In the genomic region with DNA sequence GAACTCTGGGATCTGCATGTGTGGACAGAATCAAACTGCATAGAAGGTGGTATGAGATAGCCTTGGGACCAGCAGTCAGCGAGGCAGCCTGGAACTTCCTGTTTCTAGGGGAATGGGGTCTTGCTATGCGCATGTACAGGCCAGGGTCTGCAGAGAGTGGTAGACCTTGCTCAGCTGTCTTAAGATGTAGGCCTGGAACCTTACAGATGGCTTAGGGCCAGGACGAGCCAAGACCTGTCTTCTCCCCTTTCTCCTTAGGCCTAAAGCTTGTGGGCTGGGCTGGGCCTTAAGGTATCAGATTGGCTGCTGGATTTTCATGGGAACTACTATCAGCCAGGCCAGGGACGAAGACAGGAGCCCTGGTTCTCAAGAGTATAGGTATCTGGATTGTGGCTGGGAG, we compare ENCODE assay signal across 9 mouse cellular contexts. TPM values are rescaled to one million over a fixed set of nuclear protein-coding genes. Genes with fewer than 3 reads are reported as not detected.
DNase-seq lines count a peak whose midpoint lies in the region; ATAC-seq and TF ChIP-seq lines count a peak whose summit lies in the region.
"Had no signal": no experiment of that assay in that cellular context is flagged by ENCODE, and none has a peak within 500 bp of the region (broad histone marks: within the 10 kb centered on the region; RNA-seq: fewer than 3 reads in every experiment).

No protein-coding gene starts in this region.

- 70% methylated on average over 4 of the region's 4 CpGs for WGBS in lung, embryonic 14.5 days
- WGBS in heart, embryonic 14.5 days, result 56% methylated on average over 4 of the region's 4 CpGs
- 90% methylated on average over 4 of the region's 4 CpGs for WGBS in hindbrain, embryonic 14.5 days
- 59% methylated on average over 4 of the region's 4 CpGs for WGBS in liver, postnatal 0 days (ENCODE audit: insufficient replicate concordance)
- 84% methylated on average over 4 of the region's 4 CpGs for WGBS in thymus, adult 2 months

- TF ChIP-seq CTCF in lung, embryonic 14.5 days (IDR thresholded peaks at IDR 0.05; ENCODE audit: low read depth), result no peak
- TF ChIP-seq CTCF in liver, postnatal 0 days (IDR thresholded peaks at IDR 0.05; ENCODE audit: low read depth), result no peak
- TF ChIP-seq CTCF in thymus, adult 2 months (IDR thresholded peaks at IDR 0.05; ENCODE audit: borderline replicate concordance, control insufficient read depth, extremely low read depth, insufficient read depth, low read length, poor library complexity), result no peak

- peaks cover 46% of the 10 kb centered on the region for H3K4me1 ChIP-seq in lung, embryonic 14.5 days (ENCODE audit: insufficient read depth)
- peaks cover 72 to 80% of the 10 kb centered on the region in 2 experiments for H3K4me1 ChIP-seq in heart, embryonic 14.5 days (ENCODE audit: control insufficient read depth in 2 of 2, insufficient read depth in 2 of 2, low read length in 2 of 2)
- H3K4me1 ChIP-seq in hindbrain, embryonic 14.5 days (replicated peaks; ENCODE audit: control insufficient read depth, insufficient read depth, low read length), result peaks cover 71% of the 10 kb centered on the region
- peaks cover 52% of the 10 kb centered on the region for H3K4me1 ChIP-seq in liver, postnatal 0 days (ENCODE audit: insufficient read depth)
- H3K4me1 ChIP-seq in thymus, adult 2 months (replicated peaks; ENCODE audit: control insufficient read depth, insufficient read depth, low read length), result peaks cover 21% of the 10 kb centered on the region

- H3K9ac ChIP-seq in lung, embryonic 14.5 days, result no peak overlapping the region
- H3K9ac ChIP-seq in heart, embryonic 14.5 days (ENCODE audit: low read length), result peak overlapping the region; percentile 99
- 0 out of 2 replicates have a peak overlapping the region, but pooled peaks have one; percentile 8 for H3K9ac ChIP-seq in hindbrain, embryonic 14.5 days
- H3K9ac ChIP-seq in liver, postnatal 0 days (replicated peaks), result peak overlapping the region; percentile 89

- H3K9me3 ChIP-seq in lung, embryonic 14.5 days (ENCODE audit: low read depth, low read length), result no peaks in the 10 kb centered on the region
- no peaks in the 10 kb centered on the region for H3K9me3 ChIP-seq in heart, embryonic 14.5 days (ENCODE audit: control insufficient read depth, low read length)
- H3K9me3 ChIP-seq in hindbrain, embryonic 14.5 days (ENCODE audit: control insufficient read depth, low read length), result no peaks in the 10 kb centered on the region
- no peaks in the 10 kb centered on the region for H3K9me3 ChIP-seq in liver, postnatal 0 days (ENCODE audit: low read length)

- H3K27ac ChIP-seq in lung, embryonic 14.5 days (ENCODE audit: low read depth), result no peak overlapping the region
- peak overlapping the region; percentile 94 to 97 for H3K27ac ChIP-seq in heart, embryonic 14.5 days (replicated peaks in 1 of 2; ENCODE audit: control insufficient read depth in 1 of 2, insufficient read depth in 1 of 2, low read depth in 2 of 2, low read length in 2 of 2)
- H3K27ac ChIP-seq in hindbrain, embryonic 14.5 days, result no peak overlapping the region
- peak overlapping the region; percentile 99 for H3K27ac ChIP-seq in liver, postnatal 0 days (ENCODE audit: low read depth)
- H3K27ac ChIP-seq in thymus, adult 2 months (ENCODE audit: control insufficient read depth, insufficient read depth, low read length), result no peak overlapping the region

- no peak for TF ChIP-seq POLR2A in thymus, adult 2 months (IDR thresholded peaks at IDR 0.05; ENCODE audit: control insufficient read depth, extremely low read depth, insufficient read depth, low read length, poor library complexity)

- no peaks in the 10 kb centered on the region for H3K36me3 ChIP-seq in lung, embryonic 14.5 days (ENCODE audit: insufficient read depth)
- H3K36me3 ChIP-seq in heart, embryonic 14.5 days (ENCODE audit: control insufficient read depth, insufficient read depth, low read length), result no peaks in the 10 kb centered on the region
- no peaks in the 10 kb centered on the region for H3K36me3 ChIP-seq in hindbrain, embryonic 14.5 days (replicated peaks; ENCODE audit: control insufficient read depth, insufficient read depth)
- no peaks in the 10 kb centered on the region for H3K36me3 ChIP-seq in liver, postnatal 0 days (replicated peaks; ENCODE audit: insufficient read depth, low read length)
- no peaks in the 10 kb centered on the region for H3K36me3 ChIP-seq in thymus, adult 2 months (ENCODE audit: control insufficient read depth, insufficient read depth, low read length)

- H3K4me3 ChIP-seq in lung, embryonic 14.5 days (ENCODE audit: low read depth, low read length), result no peak overlapping the region
- H3K4me3 ChIP-seq in heart, embryonic 14.5 days (ENCODE audit: control insufficient read depth in 1 of 2, insufficient read depth in 1 of 2, low read depth in 1 of 2, low read length in 2 of 2), result no peak overlapping the region
- H3K4me3 ChIP-seq in hindbrain, embryonic 14.5 days (replicated peaks; ENCODE audit: low read length), result no peak overlapping the region
- peak overlapping the region; percentile 91 for H3K4me3 ChIP-seq in liver, postnatal 0 days (ENCODE audit: low read depth, low read length)
- no peak overlapping the region for H3K4me3 ChIP-seq in thymus, adult 2 months (ENCODE audit: control insufficient read depth, insufficient read depth, low read length)

- no peak for TF ChIP-seq EP300 in liver, postnatal 0 days (IDR thresholded peaks at IDR 0.05; ENCODE audit: low read depth)

- no peak for DNase-seq in lung, embryonic 14.5 days
- DNase-seq in lung, adult 18-20 months, result no peak
- no peak for DNase-seq in hindbrain, embryonic 14.5 days (ENCODE audit: low spot score)
- no peak for DNase-seq in liver, postnatal 0 days
- DNase-seq in yolk sac, embryonic 10.5 days (ENCODE audit: low spot score), result no peak
- DNase-seq in thymus, adult 2 months, result no peak
- DNase-seq: adrenal gland, postnatal 14 days; spleen, adult 18-20 months had no signal

- no peak for ATAC-seq in lung, embryonic 14.5 days (ENCODE audit: insufficient read depth)
- no peak for ATAC-seq in heart, embryonic 14.5 days (ENCODE audit: insufficient number of reproducible peaks, insufficient read depth, low FRiP score, low read depth)
- no peak for ATAC-seq in hindbrain, embryonic 14.5 days (ENCODE audit: low FRiP score)
- ATAC-seq in liver, postnatal 0 days, result no peak

- no peaks in the 10 kb centered on the region for H3K27me3 ChIP-seq in lung, embryonic 14.5 days (ENCODE audit: insufficient read depth, low read length)
- H3K27me3 ChIP-seq in heart, embryonic 14.5 days (ENCODE audit: control insufficient read depth, insufficient read depth, low read length), result no peaks in the 10 kb centered on the region
- no peaks in the 10 kb centered on the region for H3K27me3 ChIP-seq in hindbrain, embryonic 14.5 days (ENCODE audit: control insufficient read depth, insufficient read depth, low read length)
- no peaks in the 10 kb centered on the region for H3K27me3 ChIP-seq in liver, postnatal 0 days (ENCODE audit: insufficient read depth, low read length)
- H3K27me3 ChIP-seq in thymus, adult 2 months (ENCODE audit: control insufficient read depth, insufficient read depth, low read length), result peaks cover 5% of the 10 kb centered on the region; the same call in 1 of the 2 replicates

- peak overlapping the region; percentile 98 for H3K4me2 ChIP-seq in lung, embryonic 14.5 days
- H3K4me2 ChIP-seq in heart, embryonic 14.5 days (ENCODE audit: low read length), result peak overlapping the region; percentile 99
- H3K4me2 ChIP-seq in hindbrain, embryonic 14.5 days (replicated peaks), result peak overlapping the region; percentile 93
- peak overlapping the region; percentile 80 for H3K4me2 ChIP-seq in liver, postnatal 0 days (ENCODE audit: low read depth, low read length)

RNA-seq across cellular contexts. Expression of a gene that starts 4.4 kb away (rescaled TPM):
- 9.1 and 10.3 TPM in 2 replicates for polyA plus RNA-seq in lung, embryonic 14.5 days (2014; fragmentation: Nextera tagmentation; extraction: Ambion mirVana)
- 5.2 and 5.7 TPM in 2 replicates for polyA plus RNA-seq in heart, embryonic 14.5 days (2014; fragmentation: Nextera tagmentation; extraction: Ambion mirVana)
- 2.4 and 2.7 TPM in 2 replicates for polyA plus RNA-seq in hindbrain, embryonic 14.5 days (2014; fragmentation: Nextera tagmentation; extraction: Ambion mirVana)
- 13.3 and 13.9 TPM in 2 replicates for polyA plus RNA-seq in liver, postnatal 0 days (2015; fragmentation: Nextera tagmentation; extraction: Ambion mirVana)
- 35.9 and 40.3 TPM in 2 replicates for polyA plus RNA-seq in thymus, adult 2 months (2012; rRNA removed)

Comparison
In these comparisons a context has a peak if more than half of its experiments do, and no peak if none do; other contexts are left out.
1. H3K27ac ChIP-seq: peak in heart, embryonic 14.5 days (2 of 2) and liver, postnatal 0 days (single experiment); none in lung, embryonic 14.5 days (single experiment), hindbrain, embryonic 14.5 days (single experiment) and thymus, adult 2 months (single experiment).
2. Peak in every context shown above with its lines, with median percentiles within 50 percentile points of each other: H3K4me2 ChIP-seq.